Mouse (Mus musculus) spleen, adult 2 months (tissue): Measurements from ENCODE around the gene Dab2. TPM values are rescaled to one million over a fixed set of nuclear protein-coding genes. Genes with fewer than 3 reads are reported as not detected.

Source experiments
- DNase-seq, 2 experiments: peaks; one replicate each; pipeline versions ENCODE4 v3.0.0 to v3.0.0-alpha.2; 2012 to 2021; ENCODE audit warnings: low spot score in 2 of 2, low read depth in 1 of 2
- H3K27ac ChIP-seq: fragments of 200-500 bp; 2 replicates; pipeline ENCODE4 v1.5.1; 2012; ENCODE audit warnings: low read length, inconsistent platforms; ENCODE audit not compliant: insufficient read depth
- H3K27me3 ChIP-seq: fragments of 200-500 bp; 2 replicates; pipeline ENCODE4 v1.6.1; 2012; ENCODE audit warnings: mild to moderate bottlenecking, moderate library complexity, low read length, inconsistent platforms; ENCODE audit not compliant: control insufficient read depth, insufficient read depth
- H3K36me3 ChIP-seq: fragments of 200-500 bp; 2 replicates; pipeline ENCODE4 v1.6.1; 2012; ENCODE audit warnings: mild to moderate bottlenecking, low read length, inconsistent platforms; ENCODE audit not compliant: control insufficient read depth, insufficient read depth
- H3K4me1 ChIP-seq: fragments of 200-500 bp; 2 replicates; pipeline ENCODE4 v1.6.1; 2011; ENCODE audit warnings: inconsistent platforms; ENCODE audit not compliant: control insufficient read depth, insufficient read depth, insufficient read length
- H3K4me3 ChIP-seq: fragments of 200-500 bp; 2 replicates; pipeline ENCODE4 v1.5.1; 2011; ENCODE audit warnings: mild to moderate bottlenecking, inconsistent platforms; ENCODE audit not compliant: insufficient read depth, insufficient read length; ENCODE audit errors: extremely low read depth
- CTCF ChIP-seq: fragments of 200-500 bp; IDR thresholded peaks from 2 replicates; pipeline ENCODE4 v1.5.1; 2011; ENCODE audit warnings: mild to moderate bottlenecking, inconsistent platforms; ENCODE audit not compliant: insufficient read depth, insufficient read length, insufficient replicate concordance; ENCODE audit errors: extremely low read depth
- POLR2A ChIP-seq: fragments of 200-500 bp; IDR thresholded peaks from 2 replicates; pipeline ENCODE4 v1.6.1; 2011; ENCODE audit warnings: low read depth, low read length, inconsistent platforms
- WGBS: fragments of 180-500 bp; shearing (Covaris S2); methylation state at CpG from one replicate; pipeline ENCODE4 v1.1.7; 2018; 5-methylcytosine and 5-hydroxymethylcytosine counted together
- polyA plus RNA-seq: library from polyadenylated mRNA; depleted of rRNA; stranded (reverse); fragments of >200 nt; gene quantifications from 2 replicates; pipeline ENCODE4 v1.2.3, GENCODE M21; 2012

Gene Dab2
- polyA plus RNA-seq, 1 experiment = 5.2 TPM

DNA sequence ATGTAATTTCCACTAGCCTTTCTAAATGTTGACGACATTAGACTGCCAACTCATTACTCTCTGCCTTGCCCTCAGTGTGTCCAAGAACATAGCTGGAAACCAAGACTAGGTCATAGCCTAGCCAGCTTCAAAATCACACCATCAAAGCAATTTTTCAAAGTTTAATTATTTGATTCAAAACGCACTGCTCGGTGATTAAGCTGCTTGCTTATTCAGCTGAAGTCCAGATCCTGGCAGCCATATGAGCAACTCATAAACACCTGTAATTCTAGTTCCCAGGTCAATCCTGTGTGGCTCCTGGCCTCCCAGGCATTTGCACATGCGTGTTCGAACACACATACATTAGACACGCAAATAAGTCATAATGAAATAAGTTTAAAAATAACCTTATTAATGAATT lies 99.3 kb downstream of the Dab2 start:
- Histone ChIP-seq H3K27ac (no peak overlapping the region), H3K36me3 (no peaks in the 10 kb centered on the region), H3K4me1 (no peaks in the 10 kb centered on the region), H3K27me3 (no peaks in the 10 kb centered on the region), H3K4me3 (no peak overlapping the region)
- TF ChIP-seq CTCF (no peak), POLR2A (no peak)
- no peak for DNase-seq
- 91% methylated on average over 6 of the region's 6 CpGs for WGBS

DNA sequence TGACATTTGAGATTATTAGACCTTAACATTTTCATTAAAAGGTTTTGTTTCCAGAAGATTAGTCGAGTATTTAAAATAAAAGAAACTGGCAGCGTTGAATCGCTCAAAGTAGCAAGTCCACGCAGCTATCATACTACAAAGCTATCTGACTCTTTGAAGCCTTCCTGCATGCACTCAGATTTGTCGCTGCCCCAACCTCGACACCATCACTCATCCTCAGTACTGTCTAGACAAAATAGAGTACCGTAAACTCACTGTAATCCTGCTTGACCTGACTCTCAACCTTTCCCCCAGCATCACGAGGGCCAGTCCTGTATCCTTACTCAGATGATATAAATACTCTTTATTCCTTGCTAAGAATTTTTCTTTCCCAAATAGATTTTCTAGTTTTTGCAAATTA lies 100.5 kb downstream of the Dab2 start:
- DNase-seq = no peak
- Histone ChIP-seq H3K27ac (no peak overlapping the region), H3K27me3 (no peaks in the 10 kb centered on the region), H3K4me1 (no peaks in the 10 kb centered on the region), H3K36me3 (no peaks in the 10 kb centered on the region), H3K4me3 (no peak overlapping the region)
- TF ChIP-seq CTCF = no peak
- WGBS = 86% methylated on average over 8 of the region's 8 CpGs

GRCm38 (mm10) chr15:6402433-6402832 lies 102.8 kb downstream of the Dab2 start:
- H3K4me1 ChIP-seq = no peaks in the 10 kb centered on the region
- no peak for DNase-seq
- TF ChIP-seq POLR2A (no peak), CTCF (no peak)
- H3K36me3 ChIP-seq = no peaks in the 10 kb centered on the region
- 93% methylated on average over 2 of the region's 2 CpGs for WGBS
- no peak overlapping the region for H3K4me3 ChIP-seq
- H3K27ac ChIP-seq = no peak overlapping the region
- no peaks in the 10 kb centered on the region for H3K27me3 ChIP-seq

- H3K27me3 ChIP-seq = no peaks in the 10 kb centered on the region
- H3K4me3 ChIP-seq = no peak overlapping the region
- H3K36me3 ChIP-seq = no peaks in the 10 kb centered on the region
- WGBS = 35% methylated on average over 5 of the region's 5 CpGs
- TF ChIP-seq CTCF = no peak
- no peak for TF ChIP-seq POLR2A
- H3K27ac ChIP-seq = no peak overlapping the region
- no peaks in the 10 kb centered on the region for H3K4me1 ChIP-seq
- no peak for DNase-seq
These were observed 104.6 kb downstream of the Dab2 start for GRCm38 (mm10) chr15:6404172-6404571.

GRCm38 (mm10) chr15:6406771-6407170 lies 107.2 kb downstream of the Dab2 start:
- Histone ChIP-seq H3K4me1 (no peaks in the 10 kb centered on the region), H3K27me3 (no peaks in the 10 kb centered on the region), H3K4me3 (no peak overlapping the region), H3K27ac (no peak overlapping the region), H3K36me3 (no peaks in the 10 kb centered on the region)
- no peak for DNase-seq
- WGBS = 90% methylated on average over 6 of the region's 6 CpGs
- TF ChIP-seq CTCF = no peak
- TF ChIP-seq POLR2A = no peak

- Histone ChIP-seq H3K4me1 (no peaks in the 10 kb centered on the region), H3K27ac (no peak overlapping the region), H3K27me3 (no peaks in the 10 kb centered on the region), H3K4me3 (no peak overlapping the region), H3K36me3 (no peaks in the 10 kb centered on the region)
- TF ChIP-seq POLR2A = no peak
- TF ChIP-seq CTCF = no peak
- WGBS = 91% methylated on average over 8 of the region's 8 CpGs
- DNase-seq = no peak
These were observed 109.4 kb downstream of the Dab2 start for GRCm38 (mm10) chr15:6409031-6409430.

DNA sequence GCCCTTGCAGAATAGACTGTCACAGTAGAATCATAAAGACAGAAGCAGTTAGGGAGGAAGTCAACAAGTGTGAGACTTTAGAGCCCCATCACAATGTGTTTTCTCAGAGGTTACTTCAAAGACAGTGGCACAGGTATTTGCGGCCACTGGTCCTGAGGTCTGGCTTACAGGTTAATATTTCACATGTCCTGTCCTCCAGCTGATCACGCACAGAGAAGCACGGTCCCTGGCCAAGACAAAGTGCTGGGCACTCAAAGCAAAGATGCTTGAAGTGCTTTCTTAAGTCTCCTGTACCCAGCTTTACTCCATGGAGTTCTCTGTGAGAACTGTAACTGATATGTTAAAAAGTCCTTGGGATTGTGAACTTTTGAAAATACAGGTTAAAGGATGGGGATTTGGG lies 110.6 kb downstream of the Dab2 start:
- TF ChIP-seq CTCF (no peak), POLR2A (no peak)
- no peak overlapping the region for H3K4me3 ChIP-seq
- no peaks in the 10 kb centered on the region for H3K4me1 ChIP-seq
- DNase-seq = no peak
- H3K27me3 ChIP-seq = no peaks in the 10 kb centered on the region
- no peak overlapping the region for H3K27ac ChIP-seq
- no peaks in the 10 kb centered on the region for H3K36me3 ChIP-seq
- WGBS = 91% methylated on average over 3 of the region's 3 CpGs

DNA sequence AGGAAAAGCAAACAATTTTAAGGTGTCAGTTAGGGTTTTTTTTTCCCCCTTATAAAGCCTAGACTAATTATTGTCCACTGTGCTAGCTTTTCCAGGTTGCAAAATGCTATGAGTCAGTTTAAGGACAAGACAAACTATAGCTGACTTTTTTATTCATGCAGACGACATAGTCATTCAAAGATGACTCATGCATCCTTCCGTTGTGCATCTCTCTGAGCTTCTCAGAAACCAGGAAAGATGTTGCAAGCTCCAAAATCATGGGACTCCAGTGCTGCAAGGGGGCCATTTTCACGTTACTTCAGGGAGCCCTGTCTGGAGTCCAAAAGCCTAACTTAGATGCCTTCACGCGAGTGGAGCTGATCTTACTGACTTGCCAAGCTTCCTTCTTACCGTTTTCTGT lies 111.7 kb downstream of the Dab2 start:
- Histone ChIP-seq H3K4me1 (no peaks in the 10 kb centered on the region), H3K27ac (no peak overlapping the region), H3K36me3 (no peaks in the 10 kb centered on the region), H3K4me3 (no peak overlapping the region), H3K27me3 (no peaks in the 10 kb centered on the region)
- WGBS = 78% methylated on average over 6 of the region's 6 CpGs
- no peak for DNase-seq
- TF ChIP-seq POLR2A (no peak), CTCF (no peak)
